Mouse (Mus musculus) ES-E14 (cell line): ENCODE data around the gene Sypl2. TPM values are rescaled to one million over a fixed set of nuclear protein-coding genes. Genes with fewer than 3 reads are reported as not detected.
A peak's percentile ranks its signal among the peaks of the same experiment; 100 is the strongest.

Experiments used
- DNase-seq: peaks from one replicate; pipeline ENCODE4 v3.0.0-alpha.2; 2013; ENCODE audit warnings: low read depth, low spot score
- H3K27ac ChIP-seq: 2 replicates; pipeline ENCODE4 v1.5.1; 2012; ENCODE audit warnings: low read depth, mild to moderate bottlenecking, low read length, moderate library complexity, mixed read lengths; ENCODE audit not compliant: poor library complexity, insufficient read depth, severe bottlenecking
- H3K36me3 ChIP-seq: 2 replicates; pipeline ENCODE4 v1.6.1; 2012; ENCODE audit warnings: mild to moderate bottlenecking, low read length, moderate library complexity, mixed read lengths; ENCODE audit not compliant: control insufficient read depth, poor library complexity, insufficient read depth, severe bottlenecking
- H3K4me1 ChIP-seq, 2 experiments: fragments of 150-350 bp in 1 of 2; sonication (generic) in 1 of 2; 2 replicates each; pipeline ENCODE4 v1.6.1; 2012; ENCODE audit warnings: low read length in 2 of 2, mild to moderate bottlenecking in 1 of 2, mixed read lengths in 1 of 2; ENCODE audit not compliant: control insufficient read depth in 2 of 2, insufficient read depth in 2 of 2, poor library complexity in 1 of 2
- H3K4me3 ChIP-seq, 2 experiments: fragments of 150-350 bp in 1 of 2; sonication (generic) in 1 of 2; 2 replicates each; pipeline ENCODE4 v1.5.1; 2012; ENCODE audit warnings: low read length in 2 of 2, low read depth in 1 of 2, mild to moderate bottlenecking in 1 of 2, mixed read lengths in 1 of 2; ENCODE audit not compliant: insufficient read depth in 1 of 2, poor library complexity in 1 of 2, severe bottlenecking in 1 of 2
- H3K9ac ChIP-seq: 2 replicates; pipeline ENCODE4 v1.6.1; 2012; ENCODE audit warnings: low read depth, mild to moderate bottlenecking, low read length, mixed read lengths; ENCODE audit not compliant: poor library complexity, insufficient read depth, severe bottlenecking
- H3K9me3 ChIP-seq: fragments of 150-350 bp; sonication (generic); 2 replicates; pipeline ENCODE4 v1.6.1; 2012; ENCODE audit warnings: low read depth, mild to moderate bottlenecking, low read length; ENCODE audit not compliant: control insufficient read depth, insufficient read depth
- CHD2 ChIP-seq: IDR thresholded peaks from 2 replicates; pipeline ENCODE4 v1.6.1; 2014; ENCODE audit warnings: mild to moderate bottlenecking, low read depth, low read length, inconsistent platforms
- HCFC1 ChIP-seq: IDR thresholded peaks from 2 replicates; pipeline ENCODE4 v1.6.1; 2012; ENCODE audit warnings: low read length, inconsistent platforms, borderline replicate concordance; ENCODE audit not compliant: insufficient read depth
- MAFK ChIP-seq: IDR thresholded peaks from 2 replicates; pipeline ENCODE4 v1.6.1; 2014; ENCODE audit warnings: mild to moderate bottlenecking, low read depth, low read length, inconsistent platforms; ENCODE audit not compliant: insufficient read depth
- ZC3H11A ChIP-seq: IDR thresholded peaks from 2 replicates; pipeline ENCODE4 v1.6.1; 2012; ENCODE audit warnings: low read depth, mild to moderate bottlenecking, inconsistent platforms, low read length, borderline replicate concordance
- ZNF384 ChIP-seq: IDR thresholded peaks from 2 replicates; pipeline ENCODE4 v1.6.1; 2012; ENCODE audit warnings: low read depth, low read length, inconsistent platforms
- in situ Hi-C, 2 experiments: fragments of 600-800 bp; cut with MboI; formaldehyde crosslinking; loops; one replicate each; pipeline ENCODE4 v1.15.1; 2025; ENCODE audit warnings: low sequenced_read_pairs in 2 of 2, inconsistent platforms in 1 of 2; ENCODE audit not compliant: unreplicated experiment in 2 of 2
- total RNA-seq: library from RNA; depleted of rRNA; stranded (reverse); fragments of 300-350 nt; gene quantifications from 2 replicates; pipeline ENCODE4 v1.2.3, GENCODE M21; 2012

The Sypl2 gene
- total RNA-seq, 1 experiment, result 0.62 TPM

- H3K36me3 ChIP-seq, result no peaks in the 10 kb centered on the region
- no peak for TF ChIP-seq MAFK
- TF ChIP-seq ZNF384, result no peak
- TF ChIP-seq ZC3H11A, result no peak
- TF ChIP-seq HCFC1, result no peak
- TF ChIP-seq CHD2, result no peak
- no peak for DNase-seq
- H3K4me1 ChIP-seq, result peaks cover 0 to 4% of the 10 kb centered on the region in 2 experiments; a peak in 1 of 4 replicates
- no peak overlapping the region for H3K27ac ChIP-seq
- no peaks in the 10 kb centered on the region for H3K9me3 ChIP-seq
- in situ Hi-C loops, result no loop called here
- H3K4me3 ChIP-seq, result peak overlapping the region; percentile 54 to 67
- peak overlapping the region; percentile 46; the same call in 1 of the 2 replicates for H3K9ac ChIP-seq
Observed at GRCm38 (mm10) chr3:108225711-108226557, 514 bp downstream of the Sypl2 start.

- H3K4me3 ChIP-seq, result no peak overlapping the region
- no peak for TF ChIP-seq CHD2
- TF ChIP-seq ZNF384, result no peak
- no peak for TF ChIP-seq MAFK
- no peak for TF ChIP-seq HCFC1
- no peak for TF ChIP-seq ZC3H11A
- no peaks in the 10 kb centered on the region for H3K4me1 ChIP-seq
- no peak overlapping the region for H3K9ac ChIP-seq
- H3K36me3 ChIP-seq, result no peaks in the 10 kb centered on the region
- in situ Hi-C loops, result no loop called here
- H3K27ac ChIP-seq, result no peak overlapping the region
- H3K9me3 ChIP-seq, result no peaks in the 10 kb centered on the region
- DNase-seq, result no peak
Observed at GRCm38 (mm10) chr3:108220661-108221060, 5.8 kb downstream of the Sypl2 start.

- no peaks in the 10 kb centered on the region for H3K9me3 ChIP-seq
- no peaks in the 10 kb centered on the region for H3K36me3 ChIP-seq
- no peak for TF ChIP-seq CHD2
- TF ChIP-seq MAFK, result no peak
- no peak for TF ChIP-seq ZC3H11A
- TF ChIP-seq HCFC1, result no peak
- TF ChIP-seq ZNF384, result no peak
- H3K4me3 ChIP-seq, result no peak overlapping the region
- no peaks in the 10 kb centered on the region for H3K4me1 ChIP-seq
- DNase-seq, result no peak
- no peak overlapping the region for H3K9ac ChIP-seq
- no peak overlapping the region for H3K27ac ChIP-seq
- in situ Hi-C loops, result no loop called here
Observed at GRCm38 (mm10) chr3:108214734-108215133, 11.7 kb downstream of the Sypl2 start.

GRCm38 (mm10) chr3:108212406-108212805, 14.0 kb downstream of the Sypl2 start:
- Histone ChIP-seq H3K9ac (no peak overlapping the region), H3K27ac (no peak overlapping the region), H3K4me3 (no peak overlapping the region), H3K36me3 (peaks cover 6% of the 10 kb centered on the region; the same call in 1 of the 2 replicates), H3K4me1 (peaks cover 0 to 11% of the 10 kb centered on the region in 2 experiments; a peak in 1 of 4 replicates), H3K9me3 (no peaks in the 10 kb centered on the region)
- no peak for TF ChIP-seq ZC3H11A
- no peak for TF ChIP-seq MAFK
- no peak for TF ChIP-seq CHD2
- no peak for TF ChIP-seq HCFC1
- no peak for TF ChIP-seq ZNF384
- in situ Hi-C loops, result no loop called here
- DNase-seq, result no peak
